Mouse (Mus musculus): Measurements from ENCODE around the gene Notch1. TPM values are rescaled to one million over a fixed set of nuclear protein-coding genes. Genes with fewer than 3 reads are reported as not detected.
A peak's percentile ranks its signal among the peaks of the same experiment; 100 is the strongest.

The Notch1 gene
- 10 to 100 TPM; 23.8 to 23.9 TPM for total RNA-seq (2021)
- long read RNA-seq, experiment 1, full-length matches to known transcripts, result 2 of 13 reads
- long read RNA-seq, experiment 1, partial matches to known transcripts, result 7 of 13 reads
- long read RNA-seq, experiment 1, other reads (novel, unspliced or antisense), result 4 of 13 reads
- long read RNA-seq, experiment 2, partial matches to known transcripts, result 9 of 9 reads
- long read RNA-seq, experiment 2, other reads (novel, unspliced or antisense), result 0 of 9 reads

DNA sequence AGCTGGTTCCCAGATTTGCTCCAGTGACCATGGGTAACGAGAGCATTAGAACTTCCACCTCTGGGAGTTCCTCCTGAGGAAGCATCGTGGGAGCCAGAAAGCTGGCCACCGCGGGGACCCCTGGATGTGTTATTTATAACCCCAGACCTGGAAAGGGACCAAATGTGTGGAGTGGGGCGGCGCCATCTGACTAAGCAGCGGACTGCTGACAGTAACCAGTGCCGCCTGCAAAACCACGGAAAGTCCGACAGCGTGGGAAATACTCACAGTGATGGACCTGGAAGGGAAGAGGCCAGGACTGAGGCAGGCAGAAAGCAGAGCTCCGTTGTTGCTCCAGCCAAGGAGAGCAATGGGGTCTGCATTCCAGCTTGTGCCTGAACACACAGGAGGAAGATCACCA lies at the start of gene Notch1:
Gene Notch1 (minus strand): TSS at position 389 of the 400 bp plus-strand sequence.
- no peak for TF ChIP-seq CTCF (IDR thresholded peaks at IDR 0.05)
- intact Hi-C loops (cut with DNase I), result no loop called here
- DNase-seq (ENCODE audit: extremely low spot score in 1 of 2, low spot score in 2 of 2), result no peak
- Histone ChIP-seq H3K27ac (no peak within 1 kb of the TSS), H3K4me3 (no peak within 1 kb of the TSS)

DNA sequence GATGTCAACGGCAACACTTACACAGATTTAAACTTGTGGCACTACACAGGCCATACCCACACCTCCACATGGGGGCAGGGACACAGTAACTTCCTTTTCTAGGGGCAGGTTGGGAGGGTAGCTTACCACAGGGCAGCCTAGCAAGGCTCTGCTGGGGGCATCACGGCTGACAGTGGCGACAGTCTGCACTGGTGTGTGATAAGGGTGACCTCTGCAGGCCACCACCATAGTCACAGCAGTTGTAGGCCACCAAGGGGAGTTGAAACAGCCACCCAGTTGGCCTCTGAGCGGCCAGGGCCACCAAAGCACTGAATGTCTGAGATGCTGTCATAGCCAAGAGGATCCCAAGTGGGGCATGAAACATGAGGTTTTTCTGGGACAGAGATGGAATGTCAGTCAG lies 49.8 kb upstream of the Notch1 start:
- Histone ChIP-seq H3K4me3 (no peak overlapping the region), H3K27ac (no peak overlapping the region)
- intact Hi-C loops (cut with DNase I), result loop anchor here (5.0 to 10.0 kb wide), 2 partner anchors 264 to 411 kb away; no protein-coding TSS in a partner anchor
- TF ChIP-seq CTCF (IDR thresholded peaks at IDR 0.05), result peak; percentile 59
- peak; percentile 29 to 36 for DNase-seq (ENCODE audit: extremely low spot score in 1 of 2, low spot score in 2 of 2)

DNA sequence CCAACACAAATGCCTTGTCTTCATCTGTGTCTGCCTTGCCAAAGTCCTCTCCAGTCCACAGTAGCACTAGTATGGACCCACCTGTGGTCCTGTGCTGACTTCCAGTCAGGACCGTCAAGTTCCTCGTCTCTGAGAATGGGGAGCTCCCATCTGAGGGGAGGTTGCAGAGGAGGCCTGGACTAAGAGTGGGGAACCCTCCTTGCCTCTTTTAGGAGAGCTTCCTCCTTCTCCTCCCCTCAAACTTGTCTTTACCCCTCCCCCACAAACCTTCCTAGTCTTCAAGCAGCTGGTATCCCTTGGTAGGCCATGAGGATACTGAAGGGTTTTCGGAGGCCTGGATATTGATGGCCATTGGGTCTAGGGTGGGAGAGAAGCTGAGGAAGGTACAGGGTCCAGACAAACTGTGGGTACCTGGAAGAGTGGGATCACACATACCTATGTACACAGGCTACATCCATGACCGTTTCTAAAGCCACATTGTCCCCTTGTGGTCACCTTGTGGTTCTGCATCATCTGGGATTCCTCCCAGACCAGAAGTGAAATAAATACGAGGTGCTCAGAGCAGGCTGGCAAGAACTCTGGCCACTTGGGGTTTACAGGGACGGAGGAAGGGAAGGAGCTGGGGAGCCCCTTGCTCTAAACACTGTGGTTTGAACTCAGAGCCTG lies 45.0 kb upstream of the Notch1 start:
- H3K27ac ChIP-seq, result no peak overlapping the region

DNA sequence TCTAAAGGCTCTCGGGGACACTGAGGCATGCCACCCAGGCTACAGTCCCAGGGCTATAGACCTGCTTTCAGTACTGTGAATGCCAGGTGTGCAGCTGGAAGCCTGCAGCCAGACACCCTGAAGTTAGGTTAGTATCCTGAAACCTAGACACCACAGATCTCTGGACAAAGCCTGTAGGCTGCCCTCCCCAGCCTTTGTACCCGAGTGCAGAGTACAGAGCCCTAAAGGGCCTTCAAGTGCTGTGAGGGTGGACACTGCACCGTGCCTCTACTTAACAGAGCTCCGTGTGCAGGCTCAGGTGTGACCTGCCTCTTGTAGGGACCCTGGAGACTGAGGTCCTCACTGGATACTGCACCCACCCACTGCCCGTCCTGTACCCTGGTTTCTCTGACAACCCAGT lies 44.0 kb upstream of the Notch1 start:
- H3K4me3 ChIP-seq, result no peak overlapping the region
- intact Hi-C loops (cut with DNase I), result loop anchor here (5.0 to 10.0 kb wide), 2 partner anchors 153 to 406 kb away; partner anchors contain the start of gene Inpp5e
- no peak for TF ChIP-seq CTCF (IDR thresholded peaks at IDR 0.05)
- DNase-seq (ENCODE audit: extremely low spot score in 1 of 2, low spot score in 2 of 2), result no peak
- no peak overlapping the region for H3K27ac ChIP-seq

More for the DNA sequence above, 45.0 kb upstream of the Notch1 start:
- TF ChIP-seq CTCF (IDR thresholded peaks at IDR 0.05), result peak; percentile 85
- peak in 1 of 2 experiments; percentile 21 for DNase-seq (ENCODE audit: extremely low spot score in 1 of 2, low spot score in 2 of 2)
- intact Hi-C loops (cut with DNase I), result loop anchor here (1.0 to 10.0 kb wide), 3 partner anchors 112 to 407 kb away; partner anchors contain the start of gene Inpp5e
- no peak overlapping the region for H3K4me3 ChIP-seq

DNA sequence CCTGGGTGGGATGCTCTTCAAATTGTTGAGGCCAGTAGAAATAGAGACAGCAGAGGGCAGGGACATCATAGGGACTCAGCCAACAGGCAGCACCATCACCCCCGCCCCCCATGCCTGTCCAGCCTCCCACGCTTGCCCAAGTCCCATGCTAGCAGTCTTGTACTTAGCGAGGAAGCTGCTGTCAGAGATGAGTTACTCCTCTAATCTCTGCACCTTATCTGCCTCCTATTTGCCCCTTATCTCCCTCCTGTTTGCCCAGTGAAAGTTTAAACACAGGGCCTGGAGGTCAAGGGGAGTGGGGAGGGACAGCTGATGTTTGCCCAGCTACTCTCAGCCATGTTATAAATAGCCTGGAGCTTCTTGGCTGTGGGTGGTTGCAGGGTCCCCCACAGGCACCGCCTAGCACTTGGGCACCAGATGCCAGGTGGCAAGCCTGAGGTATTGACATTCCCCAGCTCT lies 40.1 kb upstream of the Notch1 start:
- intact Hi-C loops (cut with DNase I), result loop anchor here (5.0 kb wide), 2 partner anchors 54 to 84 kb away; no protein-coding TSS in a partner anchor
- TF ChIP-seq CTCF (IDR thresholded peaks at IDR 0.05), result no peak
- no peak for DNase-seq (ENCODE audit: extremely low spot score in 1 of 2, low spot score in 2 of 2)
- H3K4me3 ChIP-seq, result no peak overlapping the region
- no peak overlapping the region for H3K27ac ChIP-seq

DNA sequence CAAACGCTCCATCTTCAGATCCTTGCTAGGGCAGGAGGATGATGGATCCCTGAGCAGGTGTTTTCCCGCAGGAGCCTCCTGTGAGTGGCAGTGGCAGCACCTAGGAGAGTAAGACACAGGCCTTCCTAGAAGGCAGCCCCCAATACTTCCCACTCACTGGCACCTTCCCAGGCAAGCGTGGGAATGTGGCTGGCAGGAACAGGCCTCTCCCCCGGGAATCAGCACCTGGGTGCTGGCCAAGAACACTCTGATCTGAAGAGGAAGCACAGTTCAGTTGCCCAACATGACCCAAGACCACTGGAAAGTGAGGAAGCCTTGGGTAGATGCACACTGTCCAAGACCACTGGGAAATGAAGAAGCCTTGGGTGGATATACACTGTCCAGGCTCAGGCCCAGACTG lies 38.6 kb upstream of the Notch1 start:
- DNase-seq (ENCODE audit: extremely low spot score in 1 of 2, low spot score in 2 of 2), result peak; percentile 40 to 72
- no peak overlapping the region for H3K27ac ChIP-seq
- no peak overlapping the region for H3K4me3 ChIP-seq
- intact Hi-C loops (cut with DNase I), result loop anchor here (5.0 kb wide), 2 partner anchors 53 to 83 kb away; no protein-coding TSS in a partner anchor
- no peak for TF ChIP-seq CTCF (IDR thresholded peaks at IDR 0.05)

DNA sequence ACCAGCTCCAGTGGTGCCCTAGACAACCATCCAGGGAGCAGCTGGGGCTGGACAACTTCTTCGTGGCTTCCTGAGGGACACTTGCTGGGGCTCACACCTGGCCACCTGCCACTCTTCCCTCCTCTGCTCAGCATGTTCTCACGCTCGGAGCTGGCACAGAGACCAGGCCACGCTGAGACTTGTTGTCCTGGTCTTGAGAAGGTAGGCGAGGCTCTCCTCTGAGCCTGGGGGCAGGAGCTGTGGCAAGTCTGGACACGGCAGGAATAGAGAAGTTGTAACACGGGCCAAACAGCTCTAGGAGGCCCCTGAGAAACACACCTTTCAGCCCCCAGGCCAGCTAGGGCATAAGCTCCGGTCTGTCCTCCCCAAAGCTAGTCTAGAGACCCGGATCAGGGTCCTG lies 37.4 kb upstream of the Notch1 start:
- no peak for TF ChIP-seq CTCF (IDR thresholded peaks at IDR 0.05)
- Histone ChIP-seq H3K27ac (no peak overlapping the region), H3K4me3 (no peak overlapping the region)
- intact Hi-C loops (cut with DNase I), result no loop called here
- DNase-seq (ENCODE audit: extremely low spot score in 1 of 2, low spot score in 2 of 2), result no peak

DNA sequence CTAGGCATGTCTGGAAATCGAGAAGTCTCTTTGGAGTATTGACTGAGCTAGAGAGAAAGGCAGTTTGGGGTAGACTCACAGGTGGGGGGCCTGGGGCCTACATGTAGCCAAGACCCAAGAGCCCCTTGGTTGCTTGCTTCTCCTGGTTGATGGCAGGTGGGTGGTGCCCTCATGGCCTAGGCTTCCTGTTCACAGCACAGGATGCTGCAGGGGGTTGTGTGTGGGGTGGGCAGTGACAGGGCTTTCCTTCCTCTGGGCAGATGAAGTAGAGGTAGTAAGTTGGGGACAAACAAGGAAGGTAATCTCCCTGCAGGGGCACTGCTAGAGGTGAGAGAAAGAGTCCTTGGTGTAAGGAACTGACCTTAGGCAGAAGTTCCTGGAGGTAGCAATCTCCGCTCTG lies 35.6 kb upstream of the Notch1 start:
- intact Hi-C loops (cut with DNase I), result no loop called here
- Histone ChIP-seq H3K4me3 (no peak overlapping the region), H3K27ac (no peak overlapping the region)
- no peak for DNase-seq (ENCODE audit: extremely low spot score in 1 of 2, low spot score in 2 of 2)
- TF ChIP-seq CTCF (IDR thresholded peaks at IDR 0.05), result no peak

DNA sequence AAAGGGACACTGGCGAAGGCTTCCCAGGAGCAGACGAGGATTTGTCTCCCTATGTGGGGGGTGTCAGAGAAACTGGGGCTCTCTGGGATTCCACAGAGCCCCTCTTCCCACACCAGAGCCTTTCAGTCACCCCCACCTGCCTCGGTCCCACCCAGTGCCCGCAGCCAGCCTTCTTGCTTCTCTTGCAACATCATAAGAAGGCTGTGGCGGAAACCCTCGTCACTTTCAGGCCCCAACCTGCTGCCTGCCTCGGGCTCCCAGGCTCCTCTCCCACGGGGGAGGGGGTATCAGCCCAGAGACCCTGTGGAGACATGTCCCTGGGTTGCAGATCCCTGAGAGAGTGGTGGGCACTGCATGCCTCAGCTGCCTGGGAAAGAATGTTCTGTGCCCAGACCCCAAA lies 35.0 kb upstream of the Notch1 start:
- Histone ChIP-seq H3K27ac (no peak overlapping the region), H3K4me3 (no peak overlapping the region)
- no peak for TF ChIP-seq CTCF (IDR thresholded peaks at IDR 0.05)
- intact Hi-C loops (cut with DNase I), result no loop called here
- no peak for DNase-seq (ENCODE audit: extremely low spot score in 1 of 2, low spot score in 2 of 2)

DNA sequence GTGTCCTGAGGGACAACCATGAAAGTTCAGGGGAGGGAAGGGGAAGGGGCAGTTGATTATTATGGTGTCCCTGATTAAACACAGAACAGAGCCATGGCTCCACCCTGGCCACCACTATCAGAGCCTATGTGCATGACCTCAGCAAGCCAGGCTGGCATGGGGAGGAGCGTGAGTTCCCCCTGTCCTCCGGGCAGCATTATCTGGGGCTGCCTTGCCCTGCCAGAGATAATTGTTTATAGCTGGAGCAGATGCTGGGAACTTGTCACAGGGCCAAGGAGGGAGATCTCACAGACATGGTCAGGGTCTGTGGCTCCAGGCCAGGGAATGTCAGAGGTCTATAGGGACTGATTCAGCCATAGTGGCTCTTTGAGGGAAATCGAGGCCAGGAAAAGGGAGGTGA lies 34.3 kb upstream of the Notch1 start:
- Histone ChIP-seq H3K27ac (no peak overlapping the region), H3K4me3 (no peak overlapping the region)
- no peak for DNase-seq (ENCODE audit: extremely low spot score in 1 of 2, low spot score in 2 of 2)
- intact Hi-C loops (cut with DNase I), result no loop called here
- no peak for TF ChIP-seq CTCF (IDR thresholded peaks at IDR 0.05)

DNA sequence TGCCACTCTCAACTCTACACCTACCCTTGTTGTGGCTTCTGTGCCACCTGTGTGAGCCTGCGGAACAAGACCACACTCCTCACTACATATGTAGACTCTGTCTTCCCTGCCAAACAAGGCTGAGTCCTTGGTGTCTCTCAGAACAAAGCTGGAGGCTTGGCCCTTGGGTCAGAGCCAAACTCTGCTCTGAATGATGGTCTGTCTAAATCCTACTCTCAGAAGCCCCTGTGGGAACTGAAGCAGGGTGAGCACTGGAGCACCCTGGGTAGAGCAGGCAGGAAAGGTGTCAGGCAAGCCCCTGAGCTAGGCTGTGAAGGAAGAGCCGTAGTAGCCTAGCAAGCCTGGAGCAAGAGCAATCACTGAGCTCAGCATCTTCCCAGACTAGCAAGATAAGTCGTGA lies 33.7 kb upstream of the Notch1 start:
- TF ChIP-seq CTCF (IDR thresholded peaks at IDR 0.05), result no peak
- no peak overlapping the region for H3K27ac ChIP-seq

DNA sequence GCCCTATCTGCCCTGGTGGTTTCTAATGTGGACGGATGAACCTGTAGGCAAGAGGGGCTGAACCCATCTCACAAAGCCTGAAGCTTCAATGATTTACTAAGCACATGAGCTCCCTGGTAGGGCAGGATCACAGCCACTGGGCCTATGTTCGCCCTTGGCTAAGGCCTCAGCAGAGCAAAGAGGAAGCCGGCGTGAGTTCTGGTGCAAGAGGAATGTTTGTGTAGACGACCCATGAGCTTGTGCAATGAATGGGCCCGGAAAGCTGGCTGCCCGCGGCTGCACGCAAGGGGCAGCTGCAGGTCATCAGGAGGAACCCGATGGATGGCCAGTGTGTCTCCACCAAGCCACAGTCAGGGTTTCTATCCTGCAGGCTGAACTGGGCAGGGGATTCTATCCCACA lies 33.3 kb upstream of the Notch1 start:
- no peak for TF ChIP-seq CTCF (IDR thresholded peaks at IDR 0.05)
- no peak overlapping the region for H3K27ac ChIP-seq
- no peak overlapping the region for H3K4me3 ChIP-seq
- no peak for DNase-seq (ENCODE audit: extremely low spot score in 1 of 2, low spot score in 2 of 2)
- intact Hi-C loops (cut with DNase I), result no loop called here

More for the DNA sequence above, 33.7 kb upstream of the Notch1 start:
- no peak overlapping the region for H3K4me3 ChIP-seq
- intact Hi-C loops (cut with DNase I), result no loop called here
- no peak for DNase-seq (ENCODE audit: extremely low spot score in 1 of 2, low spot score in 2 of 2)
